Comparison of ENCODE assay signal across 25 mouse cellular contexts in genomic region chr6:107218721-107219120, GRCm38 (mm10).
DNase-seq lines count a peak whose midpoint lies in the region; ATAC-seq and TF ChIP-seq lines count a peak whose summit lies in the region.
"Had no signal": no experiment of that assay in that cellular context is flagged by ENCODE, and none has a peak within 500 bp of the region (broad histone marks: within the 10 kb centered on the region; RNA-seq: fewer than 3 reads in every experiment).

No protein-coding gene starts in this region.

- no peak overlapping the region for H3K4me2 ChIP-seq in stomach, postnatal 0 days (replicated peaks; ENCODE audit: low read depth)
- H3K4me2 ChIP-seq: embryonic facial prominence, embryonic 13.5 days; embryonic facial prominence, embryonic 15.5 days; forebrain, embryonic 12.5 days had no signal

- intact Hi-C loops in left cerebral cortex, postnatal 4 days (cut with DNase I): no loop called here

- no peak for TF ChIP-seq EP300 in stomach, postnatal 0 days (optimal IDR thresholded peaks at IDR 0.05)

- H3K9me3 ChIP-seq in stomach, postnatal 0 days (ENCODE audit: control insufficient read depth, low read length): no peaks in the 10 kb centered on the region
- H3K9me3 ChIP-seq: embryonic facial prominence, embryonic 13.5 days; embryonic facial prominence, embryonic 15.5 days; forebrain, embryonic 10.5 days; forebrain, embryonic 12.5 days had no signal

- no peaks in the 10 kb centered on the region for H3K4me1 ChIP-seq in stomach, postnatal 0 days (replicated peaks; ENCODE audit: control insufficient read depth, insufficient read depth)
- H3K4me1 ChIP-seq: embryonic facial prominence, embryonic 13.5 days; embryonic facial prominence, embryonic 15.5 days; forebrain, embryonic 10.5 days; forebrain, embryonic 12.5 days had no signal

- 66% methylated on average over 4 of the region's 4 CpGs for WGBS in stomach, postnatal 0 days

- no peaks in the 10 kb centered on the region for H3K36me3 ChIP-seq in stomach, postnatal 0 days (ENCODE audit: control insufficient read depth, insufficient read depth, low read length)
- H3K36me3 ChIP-seq: embryonic facial prominence, embryonic 13.5 days; embryonic facial prominence, embryonic 15.5 days; forebrain, embryonic 10.5 days; forebrain, embryonic 12.5 days; G1E had no signal

- H3K4me3 ChIP-seq in stomach, postnatal 0 days (ENCODE audit: low read depth, low read length): no peak overlapping the region
- H3K4me3 ChIP-seq: embryonic facial prominence, embryonic 13.5 days; embryonic facial prominence, embryonic 15.5 days; erythroblast, embryonic 14.5 days; forebrain, embryonic 10.5 days; forebrain, embryonic 12.5 days had no signal

- no peak for TF ChIP-seq CTCF in stomach, postnatal 0 days (IDR thresholded peaks at IDR 0.05; ENCODE audit: low read depth)

- DNase-seq in ES-CJ7 (ENCODE audit: low read depth, low spot score): peak; percentile 60
- DNase-seq in R1 (ENCODE audit: low read depth, low spot score): peak; percentile 64
- peak; percentile 60 for DNase-seq in ZHBTc4 (ENCODE audit: low read depth, low spot score)
- no peak for DNase-seq in stomach, postnatal 0 days (ENCODE audit: low spot score)
- no peak for DNase-seq in left cerebral cortex, postnatal 4 days
- DNase-seq in spleen, postnatal 14 days (ENCODE audit: low spot score in 2 of 2): no peak
- DNase-seq: adrenal gland, adult 2 months; adrenal gland, postnatal 10 days; adrenal gland, postnatal 25 days; cerebellum, adult 11 months; cerebellum, adult 18-20 months; cerebellum, adult 8-10 months; cerebellum, adult 9-11 months; cerebellum, postnatal 14 days; cerebellum, postnatal 36 days; embryo, embryonic 11 days had no signal

- ATAC-seq in stomach, postnatal 0 days (ENCODE audit: low FRiP score, low TSS enrichment): no peak
- ATAC-seq: forebrain, embryonic 14.5 days; forebrain, embryonic 16.5 days; Patski had no signal

- no peak overlapping the region for H3K27ac ChIP-seq in stomach, postnatal 0 days (replicated peaks)
- H3K27ac ChIP-seq: embryonic facial prominence, embryonic 13.5 days; embryonic facial prominence, embryonic 15.5 days; forebrain, embryonic 10.5 days; forebrain, embryonic 12.5 days had no signal

- no peak overlapping the region for H3K9ac ChIP-seq in stomach, postnatal 0 days (ENCODE audit: low read length)
- H3K9ac ChIP-seq: embryonic facial prominence, embryonic 13.5 days; embryonic facial prominence, embryonic 15.5 days; forebrain, embryonic 12.5 days had no signal

- H3K27me3 ChIP-seq in stomach, postnatal 0 days (ENCODE audit: control insufficient read depth, insufficient read depth, low read length): no peaks in the 10 kb centered on the region
- H3K27me3 ChIP-seq: embryonic facial prominence, embryonic 13.5 days; embryonic facial prominence, embryonic 15.5 days; forebrain, embryonic 12.5 days; Patski had no signal

Comparison
In these comparisons a context has a peak if more than half of its experiments do, and no peak if none do; other contexts are left out.
1. DNase-seq: peak in ES-CJ7 (single experiment), R1 (single experiment) and ZHBTc4 (single experiment); none in stomach, postnatal 0 days (single experiment), left cerebral cortex, postnatal 4 days (single experiment) and spleen, postnatal 14 days (0 of 2).